Mouse (Mus musculus): ENCODE measurements around the gene Zfand2a. TPM values are rescaled to one million over a fixed set of nuclear protein-coding genes. Genes with fewer than 3 reads are reported as not detected.

Gene Zfand2a
- 10 to 100 TPM; 87.9 to 91.7 TPM for total RNA-seq (2023)

GRCm38 (mm10) chr5:139484185-139484814 lies at the start of gene Zfand2a:
Gene Zfand2a (minus strand): TSS chr5:139484549.

GRCm38 (mm10) chr5:139460384-139461067 lies 23.8 kb downstream of the Zfand2a start, which contains the start of gene 3110082I17Rik:
Gene 3110082I17Rik (minus strand): TSS chr5:139460527.

GRCm38 (mm10) chr5:139423026-139423865 lies 61.1 kb downstream of the Zfand2a start, which contains the start of gene Gper1:
Gene Gper1 (plus strand): TSS chr5:139423151.

Other genes with a start within 250 kb of the Zfand2a start
- 10 to 100 TPM; 33.1 to 37.5 TPM for gene Get4, start 232.2 kb downstream of the Zfand2a start, total RNA-seq (2023)
- 10 to 100 TPM; 83.4 to 92.6 TPM for gene Adap1, start 158.9 kb downstream of the Zfand2a start, total RNA-seq (2023)
- gene Cox19, start 133.1 kb downstream of the Zfand2a start, total RNA-seq (2023), result 10 to 100 TPM; 25.0 to 27.5 TPM
- gene Cyp2w1, start 131.9 kb downstream of the Zfand2a start, total RNA-seq (2023), result not detected
- 1 to 10 TPM; 8.6 to 9.9 TPM for gene Gpr146, start 106.9 kb downstream of the Zfand2a start, total RNA-seq (2023)
- gene C130050O18Rik, start 79.3 kb downstream of the Zfand2a start, total RNA-seq (2023), result 10 to 100 TPM; 24.6 to 27.5 TPM
- gene Gper1, start 61.4 kb downstream of the Zfand2a start, total RNA-seq (2023), result under 1 TPM; 0.26 to 0.68 TPM
- gene 3110082I17Rik, start 24.0 kb downstream of the Zfand2a start, total RNA-seq (2023), result 10 to 100 TPM; 10.1 to 10.7 TPM
- gene Uncx, start 58.9 kb upstream of the Zfand2a start, total RNA-seq (2023), result not detected

All from neutrophil, adult 83 days (primary cell).